Mouse (Mus musculus) lung, embryonic 14.5 days (tissue): Measurements from ENCODE around the gene Ppp1r18. TPM values are rescaled to one million over a fixed set of nuclear protein-coding genes. Genes with fewer than 3 reads are reported as not detected.

Source experiments
- ATAC-seq: fragments of 200-750 bp; cut with Nextera tagmentation; 2 replicates; pipeline ENCODE4 v1.8.0; 2017; ENCODE audit warnings: mild to moderate bottlenecking, moderate TSS enrichment, moderate library complexity; ENCODE audit not compliant: insufficient read depth
- DNase-seq: peaks from one replicate; pipeline ENCODE4 v3.0.0-alpha.2; 2015
- H3K27ac ChIP-seq: fragments of 300-500 bp; sonication (generic); 2 replicates; pipeline ENCODE4 v1.5.1; 2014; ENCODE audit warnings: low read depth, mild to moderate bottlenecking, moderate library complexity
- H3K27me3 ChIP-seq: fragments of 300-500 bp; sonication (generic); 2 replicates; pipeline ENCODE4 v1.6.1; 2014; ENCODE audit warnings: low read length, control low read depth; ENCODE audit not compliant: insufficient read depth
- H3K36me3 ChIP-seq: fragments of 300-500 bp; sonication (generic); 2 replicates; pipeline ENCODE4 v1.6.1; 2014; ENCODE audit warnings: control low read depth; ENCODE audit not compliant: insufficient read depth
- H3K4me1 ChIP-seq: fragments of 300-500 bp; sonication (generic); 2 replicates; pipeline ENCODE4 v1.6.1; 2014; ENCODE audit warnings: antibody characterized with exemption, control low read depth; ENCODE audit not compliant: insufficient read depth
- H3K4me2 ChIP-seq: fragments of 300-500 bp; sonication (generic); 2 replicates; pipeline ENCODE4 v1.6.1; 2014; ENCODE audit warnings: mild to moderate bottlenecking
- H3K4me3 ChIP-seq: fragments of 300-500 bp; sonication (generic); 2 replicates; pipeline ENCODE4 v1.5.1; 2014; ENCODE audit warnings: low read depth, low read length
- H3K9ac ChIP-seq: fragments of 300-500 bp; sonication (generic); 2 replicates; pipeline ENCODE4 v1.6.1; 2014
- H3K9me3 ChIP-seq: fragments of 300-500 bp; sonication (generic); 2 replicates; pipeline ENCODE4 v1.6.1; 2016; ENCODE audit warnings: low read depth, low read length, control low read depth
- CTCF ChIP-seq: IDR thresholded peaks from 2 replicates; pipeline ENCODE4 v1.5.1; 2016; ENCODE audit warnings: antibody characterized with exemption, low read depth
- WGBS: fragments of 180-500 bp; shearing (Covaris S2); extraction: QIAGEN DNeasy Blood & Tissue Kit; methylation state at CpG from one replicate; pipeline ENCODE4 v1.1.7; 2014; 5-methylcytosine and 5-hydroxymethylcytosine counted together
- polyA plus RNA-seq: library from polyadenylated mRNA; unstranded; fragments of >200 nt; fragmentation: Nextera tagmentation; extraction: Ambion mirVana; gene quantifications from 2 replicates; pipeline ENCODE4 v1.2.1, GENCODE M21; 2014

The Ppp1r18 gene
- polyA plus RNA-seq, 1 experiment from 2014 or later, result 24.0 TPM

- H3K9me3 ChIP-seq, result no peaks in the 10 kb centered on the region
- no peaks in the 10 kb centered on the region for H3K27me3 ChIP-seq
- peak overlapping the region; percentile 98 for H3K4me2 ChIP-seq
- H3K4me1 ChIP-seq, result peaks cover 13% of the 10 kb centered on the region; the same call in 1 of the 2 replicates
- DNase-seq (no peak), ATAC-seq (no peak)
- H3K9ac ChIP-seq, result peak overlapping the region; percentile 80
- no peak for TF ChIP-seq CTCF
- peak overlapping the region; percentile 68 for H3K4me3 ChIP-seq
- H3K27ac ChIP-seq, result peak overlapping the region; percentile 98
- 23% methylated on average over 10 of the region's 10 CpGs for WGBS
- peaks cover 8% of the 10 kb centered on the region; the same call in 1 of the 2 replicates for H3K36me3 ChIP-seq
Measured at GRCm38 (mm10) chr17:35864832-35865353, 500 bp upstream of the Ppp1r18 start.

GRCm38 (mm10) chr17:35866281-35866831 lies 963 bp downstream of the Ppp1r18 start:
- Histone ChIP-seq H3K36me3 (peaks cover 12% of the 10 kb centered on the region), H3K27me3 (no peaks in the 10 kb centered on the region), H3K4me2 (peak overlapping the region; percentile 98), H3K4me3 (peak overlapping the region; percentile 68), H3K9me3 (no peaks in the 10 kb centered on the region), H3K27ac (peak overlapping the region; percentile 98), H3K9ac (peak overlapping the region; percentile 80), H3K4me1 (peaks cover 15% of the 10 kb centered on the region)
- DNase-seq, result peak; percentile 84
- under 1% methylated on average over 38 of the region's 38 CpGs for WGBS
- TF ChIP-seq CTCF, result no peak
- peak; percentile 61 for ATAC-seq

GRCm38 (mm10) chr17:35866911-35867890 lies 1.8 kb downstream of the Ppp1r18 start:
- 0 out of 2 replicates have a peak, but pooled peaks have one; percentile 33 for TF ChIP-seq CTCF
- ATAC-seq, result no peak
- Histone ChIP-seq H3K27ac (peak overlapping the region; percentile 98), H3K27me3 (no peaks in the 10 kb centered on the region), H3K36me3 (peaks cover 17% of the 10 kb centered on the region), H3K4me2 (peak overlapping the region; percentile 98), H3K9me3 (no peaks in the 10 kb centered on the region), H3K9ac (peak overlapping the region; percentile 80), H3K4me3 (peak overlapping the region; percentile 68), H3K4me1 (peaks cover 15% of the 10 kb centered on the region)
- peak; percentile 69 for DNase-seq
- 4% methylated on average over 26 of the region's 26 CpGs for WGBS

GRCm38 (mm10) chr17:35868165-35868820 lies 2.9 kb downstream of the Ppp1r18 start:
- peak overlapping the region; percentile 80 for H3K9ac ChIP-seq
- 15% methylated on average over 16 of the region's 17 CpGs for WGBS
- DNase-seq (peak; percentile 40), ATAC-seq (no peak)
- peak overlapping the region; percentile 68 for H3K4me3 ChIP-seq
- H3K27me3 ChIP-seq, result no peaks in the 10 kb centered on the region
- peak overlapping the region; percentile 98 for H3K27ac ChIP-seq
- H3K4me2 ChIP-seq, result peak overlapping the region; percentile 98
- peaks cover 21% of the 10 kb centered on the region for H3K36me3 ChIP-seq
- H3K9me3 ChIP-seq, result no peaks in the 10 kb centered on the region
- peaks cover 15% of the 10 kb centered on the region for H3K4me1 ChIP-seq
- no peak for TF ChIP-seq CTCF

GRCm38 (mm10) chr17:35868961-35869345 lies 3.6 kb downstream of the Ppp1r18 start:
- H3K36me3 ChIP-seq, result peaks cover 18% of the 10 kb centered on the region; the same call in 1 of the 2 replicates
- H3K4me3 ChIP-seq, result peak overlapping the region; percentile 68
- H3K4me1 ChIP-seq, result peaks cover 15% of the 10 kb centered on the region
- no peak for TF ChIP-seq CTCF
- H3K9me3 ChIP-seq, result no peaks in the 10 kb centered on the region
- H3K4me2 ChIP-seq, result peak overlapping the region; percentile 98
- ATAC-seq, result no peak
- H3K27me3 ChIP-seq, result no peaks in the 10 kb centered on the region
- H3K27ac ChIP-seq, result peak overlapping the region; percentile 98
- DNase-seq, result no peak
- WGBS, result 2% methylated on average over 7 of the region's 7 CpGs
- peak overlapping the region; percentile 80 for H3K9ac ChIP-seq

GRCm38 (mm10) chr17:35869346-35870067 lies 4.1 kb downstream of the Ppp1r18 start:
- Histone ChIP-seq H3K4me2 (peak overlapping the region; percentile 98), H3K27ac (peak overlapping the region; percentile 98), H3K36me3 (peaks cover 23% of the 10 kb centered on the region), H3K4me3 (peak overlapping the region; percentile 68), H3K9me3 (no peaks in the 10 kb centered on the region), H3K4me1 (peaks cover 15% of the 10 kb centered on the region), H3K9ac (peak overlapping the region; percentile 80), H3K27me3 (no peaks in the 10 kb centered on the region)
- no peak for ATAC-seq
- 2% methylated on average over 7 of the region's 7 CpGs for WGBS
- peak; percentile 67 for DNase-seq
- TF ChIP-seq CTCF, result no peak
